Mouse (Mus musculus): Measurements from ENCODE around the gene Dhcr7. TPM values are rescaled to one million over a fixed set of nuclear protein-coding genes. Genes with fewer than 3 reads are reported as not detected.

The Dhcr7 gene
- polyA plus RNA-seq (2017; shearing (Covaris generic)) = 10 to 100 TPM; 42.4 to 42.9 TPM

- peak; percentile 99 for ATAC-seq
Observed at GRCm38 (mm10) chr7:143822375-143823265, at the start of gene Dhcr7, which contains the start of gene Nadsyn1. Dhcr7 (plus strand) TSS chr7:143823145. Nadsyn1 (minus strand) TSS chr7:143822849.

GRCm38 (mm10) chr7:143776137-143776536 lies 46.8 kb upstream of the Dhcr7 start:
- no peak for ATAC-seq

DNA sequence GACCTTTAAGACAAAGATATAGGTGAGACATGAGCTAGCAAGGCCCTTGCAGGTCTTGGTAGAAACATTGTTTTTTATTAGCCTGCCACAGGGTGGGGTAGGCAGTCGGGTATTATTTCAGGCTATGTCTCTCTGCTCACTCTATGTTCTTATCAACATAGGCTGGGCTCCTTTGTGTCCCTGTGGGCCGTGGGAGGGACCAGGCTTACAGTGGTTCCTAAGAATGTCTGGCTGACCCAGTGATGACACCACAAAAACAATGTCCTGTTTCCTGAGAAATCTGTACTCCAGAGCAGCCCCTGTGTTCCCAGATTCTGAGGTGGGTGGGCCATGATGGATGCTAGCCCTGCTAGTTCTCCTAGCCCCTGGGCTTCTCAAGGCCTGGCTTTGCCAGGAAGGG lies 45.6 kb upstream of the Dhcr7 start:
- no peak for ATAC-seq

GRCm38 (mm10) chr7:143783378-143783995 lies 39.5 kb upstream of the Dhcr7 start:
- ATAC-seq = no peak

- ATAC-seq = peak; percentile 68
Observed at GRCm38 (mm10) chr7:143783996-143784829, 38.7 kb upstream of the Dhcr7 start, which contains the start of gene Mrgpre. Mrgpre (minus strand) TSS chr7:143784500.

DNA sequence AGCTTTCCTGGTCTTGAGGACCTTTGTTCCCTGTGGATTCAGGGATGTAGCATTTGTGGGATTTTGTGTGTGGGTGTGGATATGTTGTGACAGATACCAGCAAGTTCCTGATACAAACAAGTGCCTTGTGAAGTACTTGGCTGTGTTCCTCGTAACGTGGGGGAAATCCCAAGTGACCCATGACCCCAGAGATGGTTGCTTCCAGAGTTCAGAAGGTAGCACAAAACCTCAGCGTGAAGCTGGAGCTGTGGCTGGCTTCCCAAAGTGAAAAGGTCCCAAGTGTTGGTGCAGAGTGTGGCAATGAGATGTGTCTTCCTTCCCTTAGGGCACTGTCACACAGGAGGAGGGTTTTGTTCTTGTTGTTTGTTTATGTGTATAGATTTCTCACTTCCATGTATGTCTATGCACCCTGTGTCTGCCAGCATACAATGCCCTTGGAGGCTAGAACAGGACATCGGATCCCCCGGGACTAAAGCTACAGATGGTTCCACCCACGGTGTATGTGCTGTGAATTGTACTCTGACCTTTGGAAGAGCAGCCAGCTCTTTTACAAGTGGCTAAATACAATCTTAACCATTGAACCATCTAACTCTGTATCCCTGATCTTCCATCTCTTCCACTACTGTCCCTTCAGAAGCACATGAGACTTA lies 30.5 kb upstream of the Dhcr7 start:
- ATAC-seq = no peak

DNA sequence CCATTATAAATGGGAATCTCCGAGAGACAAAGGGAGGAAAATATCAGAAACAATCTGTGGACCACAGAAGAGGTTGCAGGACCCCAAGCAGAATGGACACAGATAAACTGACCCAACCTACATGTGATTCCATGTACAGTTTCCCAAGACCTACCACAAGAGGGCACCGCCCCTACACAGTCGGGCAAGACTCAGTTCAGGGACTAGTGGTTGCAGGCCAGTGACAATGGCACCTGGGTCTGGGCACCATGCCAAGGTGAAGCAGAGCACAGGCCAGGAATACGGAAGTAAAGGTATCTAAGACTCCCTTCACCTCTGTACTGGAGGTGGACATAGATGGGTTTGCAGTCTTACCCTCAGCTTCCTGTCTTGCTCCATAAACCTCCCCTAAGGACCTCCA lies 29.8 kb upstream of the Dhcr7 start:
- ATAC-seq = peak; percentile 19

DNA sequence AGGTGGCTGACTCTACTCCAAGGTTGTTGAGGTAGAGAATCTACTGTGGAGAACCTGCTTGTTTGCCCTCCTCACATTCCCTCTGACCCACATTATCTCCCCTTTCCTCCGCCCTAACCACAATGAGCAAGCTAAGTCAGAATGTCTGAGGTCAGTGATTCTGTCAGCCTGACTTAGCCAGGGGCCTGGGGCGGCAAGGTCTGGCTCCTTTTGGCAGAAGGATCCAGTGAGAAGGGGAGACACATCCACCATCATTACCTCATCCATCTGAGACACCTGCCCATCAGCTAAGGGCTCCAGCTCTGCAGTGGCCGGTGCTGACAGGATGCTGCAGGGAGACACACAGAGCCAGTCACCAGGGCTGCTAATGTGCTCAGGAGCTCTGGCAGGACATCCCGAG lies 24.2 kb upstream of the Dhcr7 start:
- ATAC-seq = no peak

DNA sequence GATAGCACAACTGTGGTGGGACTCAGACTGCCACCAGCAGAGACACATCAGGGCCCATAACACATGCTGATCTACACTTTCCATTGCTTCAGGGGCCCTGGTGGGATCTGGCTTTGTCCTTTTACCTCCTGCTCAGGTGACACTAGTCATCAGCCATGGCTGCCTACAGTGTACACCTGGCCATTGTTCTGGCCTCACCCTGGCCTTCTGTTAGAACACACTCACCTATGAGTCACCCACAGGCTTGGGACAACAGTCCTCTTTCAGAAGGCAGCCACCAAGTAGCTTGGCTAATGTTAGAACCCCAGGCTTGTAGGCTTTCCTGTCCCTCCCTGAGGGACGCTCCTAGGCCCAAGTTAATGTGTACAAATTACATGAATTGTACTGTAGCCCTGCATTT lies 22.2 kb upstream of the Dhcr7 start:
- no peak for ATAC-seq

DNA sequence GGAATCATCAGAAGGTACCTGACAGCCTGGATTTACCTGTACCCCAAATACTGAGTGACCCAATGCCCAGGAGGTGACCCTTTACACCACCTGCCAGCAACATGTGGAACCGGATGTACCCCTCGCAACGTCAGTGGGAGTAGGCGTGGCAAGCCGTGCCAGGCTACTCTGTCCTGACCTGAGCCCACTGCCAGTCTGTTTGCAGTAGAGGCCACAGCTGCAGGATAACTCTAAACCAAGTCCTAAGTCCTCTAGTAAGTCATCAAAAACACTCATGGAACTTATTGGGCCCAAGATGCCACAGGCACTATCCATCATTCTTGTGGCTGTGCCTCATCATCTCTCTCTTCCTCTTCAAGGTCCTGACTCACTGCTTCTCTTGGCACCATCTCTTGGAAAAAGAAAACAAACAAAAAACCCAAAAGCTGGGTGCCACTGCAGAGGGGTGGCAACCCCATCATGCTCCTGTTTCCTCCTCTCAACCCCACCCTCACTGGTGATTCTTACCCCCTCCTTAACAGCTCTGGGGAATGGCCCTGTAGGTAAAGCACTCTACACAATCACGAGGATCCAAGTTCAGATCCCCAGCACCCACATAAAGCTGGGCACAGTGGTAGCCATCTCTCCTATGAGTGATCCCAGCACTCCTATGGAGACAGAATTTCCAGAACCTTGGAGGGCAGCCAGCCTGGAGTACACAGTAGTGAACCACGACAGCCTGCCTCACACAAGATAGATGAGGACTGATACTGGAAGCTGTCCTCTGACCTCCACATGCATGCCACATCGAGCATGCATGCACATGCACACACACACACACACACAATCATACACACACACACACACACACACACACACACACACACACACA lies 21.5 kb upstream of the Dhcr7 start:
- ATAC-seq = no peak

GRCm38 (mm10) chr7:143805199-143805624 lies 17.7 kb upstream of the Dhcr7 start:
- no peak for ATAC-seq

DNA sequence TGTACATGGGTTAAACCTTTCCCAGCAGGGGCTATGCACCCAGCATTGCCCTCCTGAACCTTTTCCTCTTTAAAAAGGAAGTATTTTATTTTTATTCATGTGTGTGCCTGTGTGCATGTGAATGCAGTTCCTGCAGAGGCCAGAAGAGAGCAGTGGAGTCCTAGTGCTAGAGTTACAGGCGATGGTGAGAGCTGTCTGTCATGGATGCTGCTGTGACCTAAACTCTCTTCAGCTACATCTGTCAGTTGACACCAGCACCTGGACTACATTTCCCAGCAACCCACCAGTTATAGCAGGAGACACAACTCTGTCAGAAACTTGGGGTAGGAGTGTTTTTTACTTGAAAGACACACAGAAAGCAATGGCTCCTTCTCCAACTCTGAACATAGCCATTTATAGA lies 14.0 kb upstream of the Dhcr7 start:
- no peak for ATAC-seq

DNA sequence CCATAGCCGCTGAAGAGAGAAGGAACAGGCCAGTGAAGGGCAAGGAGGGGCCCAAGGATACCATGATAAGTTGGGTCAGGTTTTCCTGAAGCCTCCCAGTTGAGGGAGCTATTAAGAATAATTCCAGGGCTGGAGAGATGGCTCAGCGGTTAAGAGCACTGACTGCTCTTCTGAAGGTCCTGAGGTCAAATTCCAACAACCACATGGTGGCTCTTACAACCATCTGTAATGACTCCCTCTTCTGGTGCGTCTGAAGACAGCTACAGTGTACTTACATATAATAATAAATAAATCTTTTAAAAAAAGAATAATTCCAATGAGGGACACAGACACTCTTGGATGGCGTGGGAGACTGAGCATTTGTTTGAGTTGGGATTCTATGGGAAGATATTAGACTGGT lies 3.7 kb upstream of the Dhcr7 start:
- no peak for ATAC-seq

DNA sequence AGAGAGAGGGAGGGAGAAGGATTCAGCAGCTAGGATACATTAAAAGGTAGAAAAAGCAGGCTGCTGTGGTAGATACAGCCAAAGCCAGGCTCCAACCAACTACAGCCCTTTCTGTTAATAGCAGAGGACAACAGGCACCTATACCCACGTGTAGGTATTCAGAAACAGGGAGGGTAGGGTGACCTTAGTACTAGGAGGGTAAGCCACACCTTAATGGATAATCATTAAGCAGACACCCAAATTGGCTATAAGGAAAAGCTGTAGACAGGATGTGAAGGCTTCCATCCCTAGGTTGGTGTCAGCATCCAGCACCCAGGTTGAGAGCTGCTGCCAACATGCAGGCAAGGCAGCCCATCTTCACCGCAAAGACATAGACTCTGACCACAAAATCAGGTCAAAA lies 1.7 kb upstream of the Dhcr7 start:
- ATAC-seq = no peak

- ATAC-seq = no peak
Observed at GRCm38 (mm10) chr7:143823266-143823605, 291 bp downstream of the Dhcr7 start.

- no peak for ATAC-seq
Observed at GRCm38 (mm10) chr7:143826985-143827384, 4.0 kb downstream of the Dhcr7 start.

- peak; percentile 95 for ATAC-seq
Observed at GRCm38 (mm10) chr7:143829504-143830331, 6.8 kb downstream of the Dhcr7 start.

DNA sequence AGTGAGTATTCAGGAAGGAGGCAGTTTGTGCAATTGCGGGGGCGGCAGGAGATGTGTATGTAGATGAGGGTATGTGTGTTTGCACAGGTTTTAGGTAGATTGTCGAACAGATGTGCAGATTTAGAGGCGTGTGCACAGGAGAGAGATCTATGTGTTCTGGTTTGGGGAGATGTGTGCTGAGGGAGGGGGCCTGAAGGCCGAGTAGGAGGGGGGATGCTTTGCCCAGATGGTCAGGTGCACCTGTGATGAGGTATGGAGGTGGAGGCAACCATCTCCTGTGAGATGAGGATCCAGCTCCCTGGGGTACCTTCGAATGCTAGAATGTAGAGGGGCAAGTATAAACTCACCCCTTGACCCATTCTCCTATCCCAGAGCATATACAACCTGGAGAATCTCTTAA lies 7.5 kb downstream of the Dhcr7 start:
- ATAC-seq = peak; percentile 38

- no peak for ATAC-seq
Observed at GRCm38 (mm10) chr7:143832196-143832595, 9.3 kb downstream of the Dhcr7 start.

DNA sequence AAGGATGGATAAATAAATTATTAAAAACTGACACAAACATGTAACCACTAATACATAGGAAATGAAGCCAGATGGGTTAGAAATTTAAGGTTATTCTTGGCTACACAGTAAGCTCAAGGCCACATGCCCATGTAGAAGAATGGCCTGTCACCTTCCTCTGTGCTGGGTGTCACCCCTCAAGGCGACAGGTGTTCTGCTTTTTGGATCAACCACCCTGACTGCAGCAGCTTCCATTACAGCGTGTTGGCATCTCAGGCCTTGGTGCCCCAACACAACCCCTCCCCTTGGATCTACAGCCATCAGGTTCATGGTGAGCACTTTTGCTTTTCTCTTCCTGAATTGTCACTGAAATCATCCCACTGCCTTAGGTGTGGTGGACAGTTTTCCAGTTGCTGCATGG lies 9.7 kb downstream of the Dhcr7 start:
- no peak for ATAC-seq
